Mouse (Mus musculus): ENCODE results near the gene Ephb2.

- no peak for TF ChIP-seq CTCF (IDR thresholded peaks at IDR 0.05; ENCODE audit: low read depth)
- no peak for TF ChIP-seq EP300 (IDR thresholded peaks at IDR 0.05; ENCODE audit: low read depth)
Observed at GRCm38 (mm10) chr4:136733217-136733865, 102.4 kb downstream of the Ephb2 start.
